Mouse (Mus musculus): ENCODE results near the gene Itgav. TPM values are rescaled to one million over a fixed set of nuclear protein-coding genes. Genes with fewer than 3 reads are reported as not detected.
"Not testable (repeated sequence)": the region's sequence is repeated elsewhere in the genome, so short reads cannot be mapped to it uniquely, and the experiment has no call there.

Gene Itgav
- polyA plus RNA-seq, 1 experiment from 2014 or later: 26.5 TPM

GRCm38 (mm10) chr2:83705580-83706158, 18.5 kb upstream of the Itgav start:
- Histone ChIP-seq H3K9ac (replicated peaks) (no peak overlapping the region), H3K27me3 (ENCODE audit: insufficient read depth, low read length) (no peaks in the 10 kb centered on the region), H3K4me1 (ENCODE audit: insufficient read depth) (peaks cover 2% of the 10 kb centered on the region; the same call in 1 of the 2 replicates), H3K9me3 (ENCODE audit: low read length) (no peaks in the 10 kb centered on the region), H3K27ac (ENCODE audit: low read depth) (no peak overlapping the region), H3K4me3 (ENCODE audit: low read depth, low read length) (no peak overlapping the region), H3K4me2 (ENCODE audit: low read depth, low read length) (no peak overlapping the region), H3K36me3 (replicated peaks; ENCODE audit: insufficient read depth, low read length) (no peaks in the 10 kb centered on the region)
- 38% methylated on average over 9 of the region's 9 CpGs for WGBS (ENCODE audit: insufficient replicate concordance)
- TF ChIP-seq EP300 (IDR thresholded peaks at IDR 0.05; ENCODE audit: low read depth) (no peak), CTCF (IDR thresholded peaks at IDR 0.05; ENCODE audit: low read depth) (no peak)
- DNase-seq: no peak
- no peak for ATAC-seq

DNA sequence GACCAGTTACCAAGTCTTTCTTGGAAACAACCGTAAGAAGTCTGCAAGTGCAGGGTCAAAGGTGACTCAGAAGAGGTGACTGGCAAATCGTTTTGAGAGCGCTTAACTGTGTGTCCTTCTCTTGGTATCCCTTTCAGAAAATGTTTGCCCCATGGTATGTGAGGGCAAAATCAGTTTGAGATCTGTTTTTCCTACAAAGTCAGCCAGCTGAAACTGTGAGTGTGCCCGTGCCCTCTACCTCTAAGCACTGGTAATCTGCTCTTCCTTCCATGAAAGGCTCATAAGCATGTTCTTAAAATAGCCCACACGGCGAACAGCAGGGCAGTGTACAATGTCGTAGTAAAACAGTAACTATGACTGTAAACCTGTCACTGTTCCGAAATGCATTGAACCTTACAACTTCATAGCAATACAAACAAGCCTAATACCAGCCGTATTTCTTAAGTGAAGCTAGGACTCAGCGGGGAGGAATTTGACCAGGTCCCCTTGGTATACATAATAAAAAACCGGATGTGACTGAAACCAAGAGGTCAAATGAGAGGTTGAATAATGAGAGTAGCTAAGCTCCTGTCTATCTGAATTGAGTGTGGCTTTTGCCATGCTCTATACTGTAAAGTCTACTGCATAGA, 14.2 kb upstream of the Itgav start:
- no peak overlapping the region for H3K9ac ChIP-seq (replicated peaks)
- ATAC-seq: 0 out of 2 replicates have a peak, but pooled peaks have one; percentile 15

GRCm38 (mm10) chr2:83713281-83713680, 10.9 kb upstream of the Itgav start:
- H3K27ac ChIP-seq (ENCODE audit: low read depth); H3K4me2 ChIP-seq (ENCODE audit: low read depth, low read length); H3K36me3 ChIP-seq (replicated peaks; ENCODE audit: insufficient read depth, low read length); H3K4me1 ChIP-seq (ENCODE audit: insufficient read depth); H3K9me3 ChIP-seq (ENCODE audit: low read length); H3K9ac ChIP-seq (replicated peaks); H3K27me3 ChIP-seq (ENCODE audit: insufficient read depth, low read length); DNase-seq; ATAC-seq; H3K4me3 ChIP-seq (ENCODE audit: low read depth, low read length): not testable (repeated sequence)
- 71% methylated on average over 7 of the region's 7 CpGs for WGBS (ENCODE audit: insufficient replicate concordance)

More for the DNA sequence above, 14.2 kb upstream of the Itgav start:
- Histone ChIP-seq H3K4me3 (ENCODE audit: low read depth, low read length) (no peak overlapping the region), H3K27ac (ENCODE audit: low read depth) (no peak overlapping the region), H3K27me3 (ENCODE audit: insufficient read depth, low read length) (no peaks in the 10 kb centered on the region), H3K4me1 (ENCODE audit: insufficient read depth) (peaks cover 3% of the 10 kb centered on the region; the same call in 1 of the 2 replicates), H3K4me2 (ENCODE audit: low read depth, low read length) (0 out of 2 replicates have a peak overlapping the region, but pooled peaks have one; percentile 28), H3K36me3 (replicated peaks; ENCODE audit: insufficient read depth, low read length) (no peaks in the 10 kb centered on the region), H3K9me3 (ENCODE audit: low read length) (no peaks in the 10 kb centered on the region)
- no peak for TF ChIP-seq EP300 (IDR thresholded peaks at IDR 0.05; ENCODE audit: low read depth)
- no peak for TF ChIP-seq CTCF (IDR thresholded peaks at IDR 0.05; ENCODE audit: low read depth)
- whole genome bisulfite sequencing (ENCODE audit: insufficient replicate concordance): 36% methylated on average over 11 of the region's 11 CpGs
- DNase-seq: no peak

- Histone ChIP-seq H3K27ac (ENCODE audit: low read depth) (no peak overlapping the region), H3K9me3 (ENCODE audit: low read length) (no peaks in the 10 kb centered on the region), H3K27me3 (ENCODE audit: insufficient read depth, low read length) (no peaks in the 10 kb centered on the region), H3K4me2 (ENCODE audit: low read depth, low read length) (no peak overlapping the region), H3K9ac (replicated peaks) (no peak overlapping the region), H3K4me3 (ENCODE audit: low read depth, low read length) (no peak overlapping the region), H3K4me1 (ENCODE audit: insufficient read depth) (peaks cover 3% of the 10 kb centered on the region; the same call in 1 of the 2 replicates), H3K36me3 (replicated peaks; ENCODE audit: insufficient read depth, low read length) (no peaks in the 10 kb centered on the region)
- no peak for DNase-seq
- 76% methylated on average over 5 of the region's 5 CpGs for WGBS (ENCODE audit: insufficient replicate concordance)
- TF ChIP-seq CTCF (IDR thresholded peaks at IDR 0.05; ENCODE audit: low read depth): no peak
- no peak for TF ChIP-seq EP300 (IDR thresholded peaks at IDR 0.05; ENCODE audit: low read depth)
- no peak for ATAC-seq
Measured at GRCm38 (mm10) chr2:83713946-83714345, 10.3 kb upstream of the Itgav start.

DNA sequence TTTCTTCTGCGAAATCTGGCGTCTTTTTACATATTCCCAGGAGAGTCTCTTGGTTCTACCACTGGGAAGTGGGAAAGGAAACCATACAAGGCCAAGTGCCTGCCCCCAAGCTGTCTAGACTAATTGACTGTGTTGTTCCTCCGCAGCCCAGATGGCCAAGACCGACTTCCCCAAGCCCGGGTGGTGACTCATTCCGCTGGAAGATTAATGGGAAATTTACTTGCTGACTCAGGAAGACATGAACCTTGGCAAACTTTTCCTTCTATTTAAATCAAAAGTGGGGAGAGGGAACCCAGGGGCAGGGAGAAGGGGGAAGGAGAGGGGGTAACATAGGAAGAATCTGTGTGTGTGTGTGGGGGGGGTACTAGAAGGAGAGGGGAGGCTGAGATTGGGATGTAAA, 9.4 kb upstream of the Itgav start:
- no peak for ATAC-seq
- H3K27ac ChIP-seq (ENCODE audit: low read depth): no peak overlapping the region
- peak; percentile 26 for DNase-seq

GRCm38 (mm10) chr2:83718341-83718740, 5.9 kb upstream of the Itgav start:
- Histone ChIP-seq H3K4me3 (ENCODE audit: low read depth, low read length) (no peak overlapping the region), H3K4me1 (ENCODE audit: insufficient read depth) (peaks cover 5% of the 10 kb centered on the region; the same call in 1 of the 2 replicates), H3K9ac (replicated peaks) (no peak overlapping the region), H3K36me3 (replicated peaks; ENCODE audit: insufficient read depth, low read length) (no peaks in the 10 kb centered on the region), H3K27ac (ENCODE audit: low read depth) (no peak overlapping the region), H3K9me3 (ENCODE audit: low read length) (no peaks in the 10 kb centered on the region), H3K4me2 (ENCODE audit: low read depth, low read length) (no peak overlapping the region), H3K27me3 (ENCODE audit: insufficient read depth, low read length) (no peaks in the 10 kb centered on the region)
- TF ChIP-seq CTCF (IDR thresholded peaks at IDR 0.05; ENCODE audit: low read depth) (no peak), EP300 (IDR thresholded peaks at IDR 0.05; ENCODE audit: low read depth) (no peak)
- ATAC-seq: no peak
- no peak for DNase-seq
- 78% methylated on average over 4 of the region's 4 CpGs for WGBS (ENCODE audit: insufficient replicate concordance)

More for the DNA sequence above, 9.4 kb upstream of the Itgav start:
- Histone ChIP-seq H3K4me1 (ENCODE audit: insufficient read depth) (0 out of 2 replicates have a peak, but pooled peaks cover 3% of the 10 kb centered on the region), H3K27me3 (ENCODE audit: insufficient read depth, low read length) (no peaks in the 10 kb centered on the region), H3K9me3 (ENCODE audit: low read length) (no peaks in the 10 kb centered on the region), H3K4me2 (ENCODE audit: low read depth, low read length) (no peak overlapping the region), H3K9ac (replicated peaks) (no peak overlapping the region), H3K4me3 (ENCODE audit: low read depth, low read length) (no peak overlapping the region), H3K36me3 (replicated peaks; ENCODE audit: insufficient read depth, low read length) (no peaks in the 10 kb centered on the region)
- WGBS (ENCODE audit: insufficient replicate concordance): 31% methylated on average over 6 of the region's 6 CpGs
- TF ChIP-seq CTCF (IDR thresholded peaks at IDR 0.05; ENCODE audit: low read depth) (no peak), EP300 (IDR thresholded peaks at IDR 0.05; ENCODE audit: low read depth) (peak; percentile 30; the same call in 1 of the 2 replicates)
